Mouse (Mus musculus) MEL (cell line): ENCODE measurements around the gene Dffa. TPM values are rescaled to one million over a fixed set of nuclear protein-coding genes. Genes with fewer than 3 reads are reported as not detected.

Experiments used
- DNase-seq: peaks from one replicate; pipeline ENCODE4 v3.0.0; 2011; ENCODE audit warnings: low read depth, low spot score
- H3K27ac ChIP-seq: 2 replicates; pipeline ENCODE4 v1.5.1; 2012; ENCODE audit warnings: low read depth, mild to moderate bottlenecking, control low read depth, low read length, moderate library complexity; ENCODE audit not compliant: control insufficient read depth
- H3K27me3 ChIP-seq, 2 experiments: fragments of 150-350 bp in 1 of 2; sonication (generic) in 1 of 2; 2 replicates each; pipeline ENCODE4 v1.6.1; 2012; ENCODE audit warnings: low read length in 2 of 2, mild to moderate bottlenecking in 2 of 2, improper control_type of control experiment in 1 of 2, moderate library complexity in 1 of 2; ENCODE audit not compliant: insufficient read depth in 2 of 2, control insufficient read depth in 1 of 2
- H3K36me3 ChIP-seq, 2 experiments: 2 replicates each; pipeline ENCODE4 v1.6.1; 2012 to 2014; ENCODE audit warnings: low read length in 2 of 2, improper control_type of control experiment in 1 of 2, inconsistent platforms in 1 of 2, mild to moderate bottlenecking in 1 of 2; ENCODE audit not compliant: insufficient read depth in 2 of 2, control insufficient read depth in 1 of 2
- H3K4me1 ChIP-seq, 2 experiments: fragments of 150-350 bp in 1 of 2; sonication (generic) in 1 of 2; 2 replicates each; pipeline ENCODE4 v1.6.1; 2012; ENCODE audit warnings: low read length in 2 of 2, improper control_type of control experiment in 1 of 2, mild to moderate bottlenecking in 1 of 2; ENCODE audit not compliant: insufficient read depth in 2 of 2, control insufficient read depth in 1 of 2
- H3K4me3 ChIP-seq, 2 experiments: fragments of 150-350 bp in 1 of 2; sonication (generic) in 1 of 2; 2 replicates each; pipeline ENCODE4 v1.5.1; 2012; ENCODE audit warnings: low read depth in 2 of 2, low read length in 2 of 2, mild to moderate bottlenecking in 2 of 2, moderate library complexity in 2 of 2, control low read depth in 1 of 2, improper control_type of control experiment in 1 of 2; ENCODE audit not compliant: control insufficient read depth in 1 of 2, insufficient read depth in 1 of 2
- H3K79me2 ChIP-seq: 2 replicates; pipeline ENCODE4 v1.6.1; 2012; ENCODE audit warnings: mild to moderate bottlenecking, low read length, moderate library complexity; ENCODE audit not compliant: control insufficient read depth, poor library complexity, insufficient read depth
- H3K9ac ChIP-seq: 2 replicates; pipeline ENCODE4 v1.6.1; 2012; ENCODE audit warnings: low read depth, mild to moderate bottlenecking, control low read depth, low read length, moderate library complexity; ENCODE audit not compliant: control insufficient read depth, poor library complexity, severe bottlenecking
- H3K9me3 ChIP-seq: fragments of 150-350 bp; sonication (generic); replicated peaks from 2 replicates; pipeline ENCODE4 v1.6.1; 2012; ENCODE audit warnings: mild to moderate bottlenecking, low read length, improper control_type of control experiment, moderate library complexity; ENCODE audit not compliant: insufficient read depth
- BHLHE40 ChIP-seq: IDR thresholded peaks from 2 replicates; pipeline ENCODE4 v1.6.1; 2012; ENCODE audit warnings: low read depth, mild to moderate bottlenecking, inconsistent platforms, low read length, improper control_type of control experiment, borderline replicate concordance
- CHD1 ChIP-seq: IDR thresholded peaks from 2 replicates; pipeline ENCODE4 v1.6.1; 2012; ENCODE audit warnings: low read depth, mild to moderate bottlenecking, inconsistent platforms, low read length, improper control_type of control experiment
- CHD2 ChIP-seq: IDR thresholded peaks from 2 replicates; pipeline ENCODE4 v1.6.1; 2011; ENCODE audit warnings: low read length, improper control_type of control experiment
- CTCF ChIP-seq, 3 experiments: IDR thresholded peaks in 2 of 3; conservative IDR thresholded peaks in 1 of 3; 2 replicates each; pipeline ENCODE4 v1.5.1; 2011 to 2012; ENCODE audit warnings: low read length in 3 of 3, low read depth in 2 of 3, mild to moderate bottlenecking in 2 of 3, improper control_type of control experiment in 1 of 3, inconsistent platforms in 1 of 3, mixed read lengths in 1 of 3, moderate library complexity in 1 of 3; ENCODE audit not compliant: control insufficient read depth in 1 of 3, insufficient read depth in 1 of 3, poor library complexity in 1 of 3, severe bottlenecking in 1 of 3
- ELF1 ChIP-seq: IDR thresholded peaks from 2 replicates; pipeline ENCODE4 v1.6.1; 2014; ENCODE audit warnings: low read depth, mild to moderate bottlenecking, inconsistent platforms, low read length, improper control_type of control experiment, moderate library complexity
- EP300 ChIP-seq, 2 experiments: IDR thresholded peaks; 2 replicates each; pipeline ENCODE4 v1.6.1; 2011; ENCODE audit warnings: improper control_type of control experiment in 2 of 2, low read length in 2 of 2, low read depth in 1 of 2, mild to moderate bottlenecking in 1 of 2
- GABPA ChIP-seq: IDR thresholded peaks from 2 replicates; pipeline ENCODE4 v1.6.1; 2012; ENCODE audit warnings: low read depth, mild to moderate bottlenecking, inconsistent platforms, low read length, improper control_type of control experiment, moderate library complexity
- JUND ChIP-seq: IDR thresholded peaks from 2 replicates; pipeline ENCODE4 v1.6.1; 2011; ENCODE audit warnings: low read depth, mild to moderate bottlenecking, improper control_type of control experiment, low read length
- MAFK ChIP-seq: IDR thresholded peaks from 2 replicates; pipeline ENCODE4 v1.6.1; 2011; ENCODE audit warnings: low read depth, mild to moderate bottlenecking, low read length, improper control_type of control experiment, borderline replicate concordance
- MEF2A ChIP-seq: IDR thresholded peaks from 2 replicates; pipeline ENCODE4 v1.6.1; 2014; ENCODE audit warnings: low read depth, mild to moderate bottlenecking, inconsistent platforms, low read length, improper control_type of control experiment; ENCODE audit not compliant: poor library complexity, insufficient replicate concordance, severe bottlenecking; ENCODE audit errors: extremely low read depth
- MXI1 ChIP-seq: IDR thresholded peaks from 2 replicates; pipeline ENCODE4 v1.6.1; 2011; ENCODE audit warnings: mild to moderate bottlenecking, low read depth, low read length, improper control_type of control experiment
- MYB ChIP-seq: IDR thresholded peaks from 2 replicates; pipeline ENCODE4 v1.6.1; 2011; ENCODE audit warnings: mild to moderate bottlenecking, low read depth, low read length, improper control_type of control experiment
- POLR2AphosphoS2 ChIP-seq: IDR thresholded peaks from 2 replicates; pipeline ENCODE4 v1.6.1; 2011; ENCODE audit warnings: low read length, improper control_type of control experiment
- RAD21 ChIP-seq: IDR thresholded peaks from 2 replicates; pipeline ENCODE4 v1.6.1; 2011; ENCODE audit warnings: mild to moderate bottlenecking, low read depth, low read length, improper control_type of control experiment
- RCOR1 ChIP-seq: IDR thresholded peaks from 2 replicates; pipeline ENCODE4 v1.6.1; 2012; ENCODE audit warnings: low read depth, mild to moderate bottlenecking, inconsistent platforms, low read length, improper control_type of control experiment
- TBP ChIP-seq: IDR thresholded peaks from 2 replicates; pipeline ENCODE4 v1.8.0; 2011; ENCODE audit warnings: low read depth, low read length, improper control_type of control experiment
- USF1 ChIP-seq: IDR thresholded peaks from 2 replicates; pipeline ENCODE4 v1.6.1; 2014; ENCODE audit warnings: low read depth, mild to moderate bottlenecking, inconsistent platforms, low read length, improper control_type of control experiment, moderate library complexity
- ZKSCAN1 ChIP-seq: IDR thresholded peaks from 2 replicates; pipeline ENCODE4 v1.6.1; 2012; ENCODE audit warnings: low read depth, mild to moderate bottlenecking, inconsistent platforms, low read length, improper control_type of control experiment, moderate library complexity
- polyA plus RNA-seq, 2 experiments: library from polyadenylated mRNA; stranded (reverse) in 1 of 2; unstranded in 1 of 2; fragments of >175 nt in 1 of 2; fragments of >200 nt in 1 of 2; gene quantifications; 2 replicates each; pipeline versions ENCODE4 v1.2.1 to v1.2.4; 2012; ENCODE audit warnings: low replicate concordance in 2 of 2, low read depth in 1 of 2; ENCODE audit not compliant: insufficient read length in 2 of 2, insufficient read depth in 1 of 2, missing spikeins in 1 of 2
- total RNA-seq: library from RNA; depleted of rRNA; stranded (reverse); fragments of 300-350 nt; gene quantifications from 2 replicates; pipeline ENCODE4 v1.2.3, GENCODE M21; 2012

Dffa gene
- total and polyA plus RNA-seq, 3 experiments, result 20.2 to 33.0 TPM; not detected in 1

DNA sequence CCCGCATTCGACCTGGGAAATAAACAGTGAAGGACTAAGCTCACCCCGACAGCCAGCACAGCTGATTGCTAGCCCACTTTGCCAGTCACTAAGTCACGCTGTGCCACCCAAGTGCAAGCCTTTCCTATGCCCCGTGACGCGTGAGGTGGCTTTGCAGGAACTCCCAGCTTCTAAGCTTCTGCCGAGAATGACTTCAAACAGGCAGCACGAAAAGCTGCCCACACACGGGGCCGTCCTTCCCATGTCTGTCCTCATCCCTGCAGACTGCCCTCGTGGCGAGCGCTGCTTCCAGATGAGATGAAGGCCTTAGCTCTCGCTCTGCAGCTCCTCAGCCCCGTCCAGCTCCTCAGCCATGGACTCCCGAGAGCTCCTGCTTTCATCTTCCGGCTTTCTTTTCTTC is 24.5 kb downstream of the Dffa start:
- H3K27ac ChIP-seq, result no peak overlapping the region
- no peak for DNase-seq
- no peaks in the 10 kb centered on the region for H3K4me1 ChIP-seq
- no peaks in the 10 kb centered on the region for H3K79me2 ChIP-seq
- H3K36me3 ChIP-seq, result no peaks in the 10 kb centered on the region
- no peaks in the 10 kb centered on the region for H3K27me3 ChIP-seq
- TF ChIP-seq ZKSCAN1 (no peak), CHD1 (no peak), CTCF (IDR thresholded peaks at IDR 0.05 in 2 of 3, conservative IDR thresholded peaks at IDR 0.05 in 1 of 3; ENCODE audit: control insufficient read depth in 1 of 3, insufficient read depth in 1 of 3, low read depth in 2 of 3, low read length in 3 of 3, poor library complexity in 1 of 3, severe bottlenecking in 1 of 3) (no peak), TBP (no peak), RAD21 (no peak), BHLHE40 (no peak), EP300 (IDR thresholded peaks at IDR 0.05; ENCODE audit: low read depth in 1 of 2, low read length in 2 of 2) (no peak), JUND (no peak), MEF2A (no peak), GABPA (no peak)
- H3K9me3 ChIP-seq, result no peaks in the 10 kb centered on the region
- H3K9ac ChIP-seq, result no peak overlapping the region
- no peak overlapping the region for H3K4me3 ChIP-seq

DNA sequence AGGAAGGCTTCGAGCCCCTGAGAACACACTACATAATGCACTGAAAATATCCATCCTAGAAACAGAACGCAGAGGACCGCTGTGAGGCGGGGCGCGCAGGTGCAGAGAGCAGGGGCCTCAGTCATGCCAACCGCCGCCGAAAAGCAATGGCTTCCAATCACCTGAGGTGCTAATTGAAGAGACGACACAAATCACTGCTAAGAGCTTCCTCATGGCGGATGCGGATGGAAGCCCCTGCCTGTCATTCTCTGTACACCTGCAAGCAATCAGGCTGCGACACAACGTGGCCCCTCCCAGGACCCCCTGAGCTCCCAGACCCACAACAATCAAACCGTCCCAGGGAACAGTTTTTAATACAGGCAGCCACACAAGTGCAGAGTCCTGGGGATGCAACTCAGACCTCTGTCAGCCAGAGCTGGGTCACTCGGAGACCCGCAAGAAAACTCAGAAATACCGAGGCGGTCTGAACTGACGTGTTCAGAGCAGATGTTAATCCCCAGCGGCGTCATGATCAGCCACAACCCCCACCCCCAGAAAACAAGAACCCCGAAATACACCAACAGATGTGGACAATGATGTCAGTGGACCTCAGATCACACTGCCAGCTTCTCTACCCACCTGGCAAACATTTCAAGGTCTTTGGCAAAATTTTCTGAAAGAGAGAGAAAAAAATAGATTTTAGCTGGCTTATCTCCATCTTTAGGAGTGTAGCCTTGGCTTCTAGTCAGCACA is 27.2 kb downstream of the Dffa start:
- peaks cover 0 to 1% of the 10 kb centered on the region in 2 experiments; a peak in 1 of 4 replicates for H3K4me1 ChIP-seq
- H3K27ac ChIP-seq, result no peak overlapping the region
- no peak overlapping the region for H3K4me3 ChIP-seq
- no peaks in the 10 kb centered on the region for H3K27me3 ChIP-seq
- TF ChIP-seq JUND (no peak), MAFK (no peak), CTCF (IDR thresholded peaks at IDR 0.05 in 2 of 3, conservative IDR thresholded peaks at IDR 0.05 in 1 of 3; ENCODE audit: control insufficient read depth in 1 of 3, insufficient read depth in 1 of 3, low read depth in 2 of 3, low read length in 3 of 3, poor library complexity in 1 of 3, severe bottlenecking in 1 of 3) (no peak), MXI1 (no peak), USF1 (no peak), RCOR1 (no peak), GABPA (no peak), CHD2 (no peak), MEF2A (no peak), ELF1 (no peak), POLR2AphosphoS2 (no peak), MYB (no peak)
- peaks cover 0 to 2% of the 10 kb centered on the region in 2 experiments; a peak in 3 of 4 replicates for H3K36me3 ChIP-seq
- no peaks in the 10 kb centered on the region for H3K9me3 ChIP-seq
- no peak overlapping the region for H3K9ac ChIP-seq
- DNase-seq, result no peak
- H3K79me2 ChIP-seq, result no peaks in the 10 kb centered on the region
